Mouse (Mus musculus) liver, embryonic 11.5 days (tissue): ENCODE measurements around the gene Fam104a. TPM values are rescaled to one million over a fixed set of nuclear protein-coding genes. Genes with fewer than 3 reads are reported as not detected.

ENCODE experiments used
- ATAC-seq: fragments of 200-750 bp; cut with Nextera tagmentation; replicated peaks from 2 replicates; pipeline ENCODE4 v1.8.0; 2017; ENCODE audit warnings: moderate number of reproducible peaks, mild to moderate bottlenecking, moderate TSS enrichment, moderate library complexity; ENCODE audit not compliant: low FRiP score
- DNase-seq: peaks from one replicate; pipeline ENCODE4 v3.0.0-alpha.2; 2017; ENCODE audit warnings: low spot score
- H3K27ac ChIP-seq: fragments of 300-500 bp; sonication (generic); 2 replicates; pipeline ENCODE4 v1.5.1; 2014; ENCODE audit warnings: mild to moderate bottlenecking, low read depth, low read length, control low read depth
- H3K27me3 ChIP-seq: fragments of 300-500 bp; sonication (generic); replicated peaks from 2 replicates; pipeline ENCODE4 v1.6.1; 2014; ENCODE audit warnings: low read length, mixed read lengths; ENCODE audit not compliant: control insufficient read depth, insufficient read depth
- H3K36me3 ChIP-seq: fragments of 300-500 bp; sonication (generic); 2 replicates; pipeline ENCODE4 v1.6.1; 2014; ENCODE audit warnings: mild to moderate bottlenecking, low read length, moderate library complexity, mixed read lengths; ENCODE audit not compliant: control insufficient read depth, insufficient read depth
- H3K4me1 ChIP-seq: fragments of 300-500 bp; sonication (generic); replicated peaks from 2 replicates; pipeline ENCODE4 v1.6.1; 2014; ENCODE audit warnings: low read length, mixed read lengths; ENCODE audit not compliant: control insufficient read depth, insufficient read depth
- H3K4me2 ChIP-seq: fragments of 300-500 bp; sonication (generic); 2 replicates; pipeline ENCODE4 v1.6.1; 2014; ENCODE audit warnings: mild to moderate bottlenecking, control low read depth, moderate library complexity
- H3K4me3 ChIP-seq: fragments of 300-500 bp; sonication (generic); 2 replicates; pipeline ENCODE4 v1.5.1; 2014; ENCODE audit warnings: low read depth, low read length, control low read depth
- H3K9ac ChIP-seq: fragments of 300-500 bp; sonication (generic); 2 replicates; pipeline ENCODE4 v1.6.1; 2014; ENCODE audit warnings: low read depth, low read length, control low read depth
- H3K9me3 ChIP-seq: fragments of 300-500 bp; sonication (generic); 2 replicates; pipeline ENCODE4 v1.6.1; 2016; ENCODE audit warnings: low read length, inconsistent platforms, mixed read lengths; ENCODE audit not compliant: control insufficient read depth
- WGBS: fragments of 180-500 bp; shearing (Covaris S2); extraction: QIAGEN DNeasy Blood & Tissue Kit; methylation state at CpG from one replicate; pipeline ENCODE4 v1.1.7; 2014; 5-methylcytosine and 5-hydroxymethylcytosine counted together
- polyA plus RNA-seq: library from polyadenylated mRNA; unstranded; fragments of >200 nt; fragmentation: Nextera tagmentation; extraction: Ambion mirVana; gene quantifications from 2 replicates; pipeline ENCODE4 v1.2.1, GENCODE M21; 2014

The Fam104a gene
- polyA plus RNA-seq, 1 experiment from 2014 or later, result 62.3 TPM

- H3K27me3 ChIP-seq, result peaks cover 20% of the 10 kb centered on the region
- no peak overlapping the region for H3K4me3 ChIP-seq
- no peak for DNase-seq
- no peak overlapping the region for H3K4me2 ChIP-seq
- no peak overlapping the region for H3K9ac ChIP-seq
- no peaks in the 10 kb centered on the region for H3K9me3 ChIP-seq
- WGBS, result 27% methylated on average over 15 of the region's 15 CpGs
- H3K27ac ChIP-seq, result no peak overlapping the region
- H3K4me1 ChIP-seq, result peaks cover 8% of the 10 kb centered on the region
- H3K36me3 ChIP-seq, result no peaks in the 10 kb centered on the region; the same call in 1 of the 2 replicates
- ATAC-seq, result no peak
Measured at GRCm38 (mm10) chr11:113709272-113709671, 25.3 kb upstream of the Fam104a start.

DNA sequence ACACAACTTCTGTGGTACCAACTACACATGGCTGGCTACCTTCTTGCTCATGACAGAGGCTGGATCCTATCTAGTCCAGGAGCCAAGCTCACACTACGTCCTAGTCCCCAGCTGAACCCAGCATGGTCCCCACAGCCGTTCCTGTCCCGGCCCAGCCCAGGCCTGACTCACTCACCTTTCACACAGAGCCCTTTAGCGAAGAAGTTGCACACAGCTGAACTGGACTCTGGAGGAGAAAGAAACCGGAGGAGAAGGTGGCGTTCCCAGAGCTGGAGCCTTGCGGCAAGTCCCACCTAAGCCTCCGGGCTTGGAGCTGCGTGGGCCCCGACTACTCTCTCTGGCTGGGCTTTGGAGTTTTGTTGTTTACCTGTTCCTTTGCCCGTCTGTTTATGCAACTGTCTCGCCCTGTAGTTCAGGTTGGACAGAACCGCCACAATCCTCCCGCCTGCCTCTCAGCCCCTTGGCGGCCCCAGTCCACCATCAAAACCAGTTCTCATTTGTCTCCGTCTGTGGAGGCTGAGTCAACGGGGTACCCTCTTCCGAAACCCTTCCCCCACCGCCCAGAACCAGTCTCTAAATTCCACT is 24.8 kb upstream of the Fam104a start:
- Histone ChIP-seq H3K4me1 (peaks cover 8% of the 10 kb centered on the region), H3K36me3 (no peaks in the 10 kb centered on the region; the same call in 1 of the 2 replicates), H3K9ac (no peak overlapping the region), H3K9me3 (no peaks in the 10 kb centered on the region), H3K4me2 (no peak overlapping the region), H3K4me3 (no peak overlapping the region), H3K27ac (no peak overlapping the region), H3K27me3 (peaks cover 20% of the 10 kb centered on the region)
- no peak for DNase-seq
- ATAC-seq, result no peak
- WGBS, result 53% methylated on average over 19 of the region's 19 CpGs

DNA sequence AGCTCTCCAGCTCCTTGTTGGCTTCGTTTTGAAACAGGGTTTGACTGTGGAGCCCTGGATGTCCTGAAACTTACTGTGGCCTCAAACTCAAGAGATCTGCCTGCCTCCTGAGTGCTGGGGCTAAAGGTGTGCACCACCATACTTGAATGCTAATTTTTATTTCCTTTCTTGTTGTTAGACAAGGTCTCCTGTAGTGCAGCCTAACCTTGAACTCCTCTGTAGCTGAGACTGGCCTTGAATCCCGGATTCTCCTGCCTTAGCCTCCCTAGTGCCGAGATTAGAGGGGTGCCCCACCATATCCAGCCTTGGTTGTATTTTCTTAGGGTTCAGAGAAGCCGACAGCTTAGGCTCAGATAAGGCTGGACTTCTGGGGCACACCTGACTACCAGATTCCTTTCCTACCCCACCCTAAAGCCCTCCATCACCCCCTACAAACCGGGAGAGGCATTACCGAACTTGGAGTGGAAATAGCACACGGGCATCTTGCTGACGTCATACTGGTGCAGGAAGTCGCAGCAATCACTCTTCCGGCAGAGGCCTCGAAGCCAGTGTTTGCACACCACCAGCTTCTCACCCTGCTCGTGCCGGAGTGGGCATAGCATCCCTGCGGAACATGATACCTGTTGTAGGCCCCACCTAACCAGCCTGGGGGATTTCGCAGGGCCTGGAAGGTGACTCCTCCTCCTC is 22.2 kb upstream of the Fam104a start:
- 80% methylated on average over 15 of the region's 15 CpGs for WGBS
- DNase-seq (no peak), ATAC-seq (no peak)
- peaks cover 20% of the 10 kb centered on the region for H3K27me3 ChIP-seq
- H3K4me2 ChIP-seq, result no peak overlapping the region
- H3K27ac ChIP-seq, result no peak overlapping the region
- no peaks in the 10 kb centered on the region; the same call in 1 of the 2 replicates for H3K36me3 ChIP-seq
- H3K4me3 ChIP-seq, result no peak overlapping the region
- H3K9ac ChIP-seq, result no peak overlapping the region
- peaks cover 8% of the 10 kb centered on the region for H3K4me1 ChIP-seq
- no peaks in the 10 kb centered on the region for H3K9me3 ChIP-seq

- no peak overlapping the region for H3K4me2 ChIP-seq
- no peaks in the 10 kb centered on the region for H3K9me3 ChIP-seq
- no peaks in the 10 kb centered on the region for H3K4me1 ChIP-seq
- ATAC-seq (peak; percentile 38; the same call in 1 of the 2 replicates), DNase-seq (peak; percentile 74)
- WGBS, result 51% methylated on average over 5 of the region's 5 CpGs
- H3K36me3 ChIP-seq, result no peaks in the 10 kb centered on the region; the same call in 1 of the 2 replicates
- H3K27me3 ChIP-seq, result peaks cover 5% of the 10 kb centered on the region; the same call in 1 of the 2 replicates
- H3K4me3 ChIP-seq, result no peak overlapping the region
- H3K27ac ChIP-seq, result no peak overlapping the region
- no peak overlapping the region for H3K9ac ChIP-seq
Measured at GRCm38 (mm10) chr11:113703758-113704157, 19.8 kb upstream of the Fam104a start.

DNA sequence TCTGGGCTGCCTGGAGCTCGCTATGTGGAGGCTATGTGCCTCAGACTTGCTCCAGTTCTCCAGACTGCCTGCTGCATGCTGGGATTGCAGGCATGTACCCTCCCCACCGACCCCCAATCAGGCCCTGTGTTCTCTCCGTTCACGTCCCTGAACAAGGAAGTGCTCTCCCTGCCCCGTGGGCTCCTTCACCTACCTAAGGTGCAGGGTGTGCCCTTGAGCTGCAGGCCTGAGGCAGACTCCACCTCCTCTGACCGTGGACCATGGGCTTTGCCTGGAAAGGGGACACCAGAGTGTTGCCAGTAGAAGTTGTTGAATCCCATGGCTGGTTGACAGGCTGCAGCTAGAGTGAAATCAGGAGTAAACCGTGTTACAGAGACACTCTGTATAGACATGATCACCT is 15.7 kb upstream of the Fam104a start:
- Histone ChIP-seq H3K4me1 (no peaks in the 10 kb centered on the region), H3K4me3 (no peak overlapping the region), H3K27me3 (no peaks in the 10 kb centered on the region), H3K27ac (no peak overlapping the region), H3K9ac (no peak overlapping the region), H3K9me3 (no peaks in the 10 kb centered on the region), H3K36me3 (peaks cover 16% of the 10 kb centered on the region), H3K4me2 (no peak overlapping the region)
- 88% methylated on average over 7 of the region's 7 CpGs for WGBS
- DNase-seq (no peak), ATAC-seq (no peak)

DNA sequence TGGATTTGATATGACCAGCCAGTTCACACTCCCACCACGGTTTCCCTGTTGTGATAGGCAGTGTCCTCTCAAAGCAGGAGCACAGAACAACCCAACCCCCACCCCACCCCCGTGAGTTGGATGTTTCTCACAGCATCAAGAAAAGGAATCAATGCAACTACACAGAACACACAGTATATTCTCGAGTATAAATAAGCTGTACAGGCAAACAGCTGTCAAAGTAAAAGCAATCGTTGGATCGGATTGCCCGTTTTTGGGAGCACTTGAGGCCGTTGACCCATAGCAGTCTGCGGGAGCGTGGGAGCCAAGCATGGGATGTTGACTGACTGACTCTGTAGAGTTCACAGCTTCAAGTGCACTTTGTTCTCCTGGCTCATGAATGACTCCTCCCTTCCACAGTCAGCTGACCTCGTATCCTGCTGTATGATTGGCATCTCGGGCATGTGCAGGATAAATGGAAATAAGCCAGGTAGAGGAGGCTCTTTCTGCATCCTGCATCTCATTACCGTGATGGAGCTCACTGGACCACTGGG is 14.1 kb upstream of the Fam104a start:
- Histone ChIP-seq H3K9ac (no peak overlapping the region), H3K9me3 (no peaks in the 10 kb centered on the region), H3K27ac (no peak overlapping the region), H3K4me2 (no peak overlapping the region), H3K27me3 (no peaks in the 10 kb centered on the region), H3K4me1 (no peaks in the 10 kb centered on the region), H3K36me3 (peaks cover 26% of the 10 kb centered on the region), H3K4me3 (no peak overlapping the region)
- 80% methylated on average over 12 of the region's 12 CpGs for WGBS
- ATAC-seq, result no peak
- no peak for DNase-seq

- no peak for ATAC-seq
- Histone ChIP-seq H3K36me3 (peaks cover 26% of the 10 kb centered on the region), H3K9ac (no peak overlapping the region), H3K27me3 (no peaks in the 10 kb centered on the region), H3K4me1 (no peaks in the 10 kb centered on the region), H3K9me3 (no peaks in the 10 kb centered on the region), H3K27ac (no peak overlapping the region), H3K4me3 (no peak overlapping the region), H3K4me2 (no peak overlapping the region)
- DNase-seq, result no peak
- WGBS, result 81% methylated on average over 5 of the region's 5 CpGs
Measured at GRCm38 (mm10) chr11:113697571-113697970, 13.6 kb upstream of the Fam104a start.

- Histone ChIP-seq H3K9me3 (no peaks in the 10 kb centered on the region), H3K4me2 (no peak overlapping the region), H3K27me3 (no peaks in the 10 kb centered on the region), H3K4me1 (peaks cover 3% of the 10 kb centered on the region; the same call in 1 of the 2 replicates), H3K27ac (no peak overlapping the region), H3K9ac (no peak overlapping the region), H3K36me3 (peaks cover 50% of the 10 kb centered on the region), H3K4me3 (no peak overlapping the region)
- ATAC-seq (no peak), DNase-seq (no peak)
- whole genome bisulfite sequencing, result 75% methylated on average over 3 of the region's 3 CpGs
Measured at GRCm38 (mm10) chr11:113691851-113692250, 7.9 kb upstream of the Fam104a start.
